Mouse (Mus musculus) bone marrow macrophage, adult 2 months (primary cell): ENCODE data around the gene Hist3h2a. TPM values are rescaled to one million over a fixed set of nuclear protein-coding genes. Genes with fewer than 3 reads are reported as not detected.

ENCODE experiments used
- H3K27ac ChIP-seq: 2 replicates; pipeline ENCODE4 v1.5.1; 2012; ENCODE audit warnings: low read depth, low read length; ENCODE audit not compliant: insufficient read depth
- H3K4me1 ChIP-seq: 2 replicates; pipeline ENCODE4 v1.6.1; 2012; ENCODE audit warnings: low read length; ENCODE audit not compliant: control insufficient read depth, insufficient read depth
- H3K4me3 ChIP-seq: 2 replicates; pipeline ENCODE4 v1.5.1; 2012; ENCODE audit warnings: mild to moderate bottlenecking, low read length, moderate library complexity; ENCODE audit not compliant: insufficient read depth
- CTCF ChIP-seq: IDR thresholded peaks from 2 replicates; pipeline ENCODE4 v1.5.1; 2012; ENCODE audit warnings: low read depth, mild to moderate bottlenecking, low read length, moderate library complexity
- POLR2A ChIP-seq: IDR thresholded peaks from 2 replicates; pipeline ENCODE4 v1.6.1; 2012; ENCODE audit warnings: mild to moderate bottlenecking, low read depth, low read length, borderline replicate concordance
- polyA plus RNA-seq: library from polyadenylated mRNA; stranded (reverse); fragments of >200 nt; gene quantifications from 2 replicates; pipeline ENCODE4 v1.2.4, GENCODE M21; 2012; ENCODE audit not compliant: missing spikeins, insufficient read depth, insufficient read length

Hist3h2a gene
- polyA plus RNA-seq, 1 experiment: 32.0 TPM

GRCm38 (mm10) chr11:58979183-58979582, 24.7 kb downstream of the Hist3h2a start:
- H3K4me1 ChIP-seq: peaks cover 28% of the 10 kb centered on the region
- TF ChIP-seq POLR2A (no peak), CTCF (no peak)
- H3K27ac ChIP-seq: peak overlapping the region; percentile 66
- H3K4me3 ChIP-seq: peak overlapping the region; percentile 97

- peak overlapping the region; percentile 66 for H3K27ac ChIP-seq
- H3K4me1 ChIP-seq: peaks cover 28% of the 10 kb centered on the region
- peak overlapping the region; percentile 97 for H3K4me3 ChIP-seq
- TF ChIP-seq POLR2A: no peak
- TF ChIP-seq CTCF: no peak
Measured at GRCm38 (mm10) chr11:58979661-58980060, 25.2 kb downstream of the Hist3h2a start.

- Histone ChIP-seq H3K4me1 (peaks cover 28% of the 10 kb centered on the region), H3K4me3 (peak overlapping the region; percentile 97), H3K27ac (0 out of 2 replicates have a peak overlapping the region, but pooled peaks have one; percentile 3)
- TF ChIP-seq POLR2A: no peak
- TF ChIP-seq CTCF: no peak; the same call in 1 of the 2 replicates
Measured at GRCm38 (mm10) chr11:58980381-58980990, 26.0 kb downstream of the Hist3h2a start.

- peak overlapping the region; percentile 55 for H3K27ac ChIP-seq
- peak overlapping the region; percentile 10 for H3K4me3 ChIP-seq
- TF ChIP-seq POLR2A (no peak), CTCF (peak; percentile 50)
- peaks cover 26% of the 10 kb centered on the region for H3K4me1 ChIP-seq
Measured at GRCm38 (mm10) chr11:58981541-58982447, 27.3 kb downstream of the Hist3h2a start.

- peak overlapping the region; percentile 55 for H3K27ac ChIP-seq
- TF ChIP-seq CTCF: no peak
- H3K4me1 ChIP-seq: peaks cover 26% of the 10 kb centered on the region
- H3K4me3 ChIP-seq: peak overlapping the region; percentile 10; the same call in 1 of the 2 replicates
Measured at GRCm38 (mm10) chr11:58982471-58983097, 28.1 kb downstream of the Hist3h2a start.

GRCm38 (mm10) chr11:58983691-58984341, 29.3 kb downstream of the Hist3h2a start:
- TF ChIP-seq POLR2A (no peak), CTCF (no peak)
- Histone ChIP-seq H3K27ac (no peak overlapping the region), H3K4me3 (no peak overlapping the region), H3K4me1 (peaks cover 26% of the 10 kb centered on the region)

- TF ChIP-seq POLR2A: no peak
- no peak for TF ChIP-seq CTCF
- peaks cover 26% of the 10 kb centered on the region for H3K4me1 ChIP-seq
- H3K4me3 ChIP-seq: no peak overlapping the region
- H3K27ac ChIP-seq: no peak overlapping the region
Measured at GRCm38 (mm10) chr11:58984657-58985056, 30.2 kb downstream of the Hist3h2a start.

GRCm38 (mm10) chr11:58985299-58985917, 30.9 kb downstream of the Hist3h2a start:
- H3K4me1 ChIP-seq: peaks cover 23% of the 10 kb centered on the region
- no peak overlapping the region for H3K27ac ChIP-seq
- no peak for TF ChIP-seq POLR2A
- TF ChIP-seq CTCF: no peak
- no peak overlapping the region for H3K4me3 ChIP-seq

- TF ChIP-seq CTCF: no peak
- no peak for TF ChIP-seq POLR2A
- Histone ChIP-seq H3K4me1 (peaks cover 2% of the 10 kb centered on the region; the same call in 1 of the 2 replicates), H3K4me3 (no peak overlapping the region), H3K27ac (no peak overlapping the region)
Measured at GRCm38 (mm10) chr11:58989166-58989565, 34.7 kb downstream of the Hist3h2a start.

- Histone ChIP-seq H3K27ac (no peak overlapping the region), H3K4me1 (peaks cover 2% of the 10 kb centered on the region; the same call in 1 of the 2 replicates), H3K4me3 (no peak overlapping the region)
- TF ChIP-seq CTCF: no peak
- TF ChIP-seq POLR2A: no peak
Measured at GRCm38 (mm10) chr11:58990141-58990540, 35.7 kb downstream of the Hist3h2a start.
